Mouse (Mus musculus) heart, postnatal 0 days (tissue): ENCODE measurements at regions not wholly inside any gene's neighbourhood (a gene's known extent, or its start where the extent isn't known, plus 50 kb on each side); places are given as distances from the start of the nearest gene placed in this dataset.

Source experiments
- ATAC-seq: fragments of 200-750 bp; cut with Nextera tagmentation; 2 replicates; pipeline ENCODE4 v1.8.0; 2017; ENCODE audit warnings: low read depth, moderate number of reproducible peaks, moderate library complexity; ENCODE audit not compliant: insufficient read depth
- DNase-seq: peaks from one replicate; pipeline ENCODE4 v3.0.0-alpha.2; 2016; ENCODE audit warnings: low spot score
- H3K27ac ChIP-seq: fragments of 300-500 bp; sonication (generic); 2 replicates; pipeline ENCODE4 v1.5.1; 2014; ENCODE audit warnings: low read depth, mild to moderate bottlenecking
- H3K27me3 ChIP-seq: fragments of 300-500 bp; sonication (generic); 2 replicates; pipeline ENCODE4 v1.6.1; 2014; ENCODE audit warnings: low read length, mixed read lengths; ENCODE audit not compliant: control insufficient read depth, insufficient read depth
- H3K36me3 ChIP-seq: fragments of 300-500 bp; sonication (generic); replicated peaks from 2 replicates; pipeline ENCODE4 v1.6.1; 2014; ENCODE audit warnings: low read length, mixed read lengths; ENCODE audit not compliant: control insufficient read depth, insufficient read depth
- H3K4me1 ChIP-seq: fragments of 300-500 bp; sonication (generic); 2 replicates; pipeline ENCODE4 v1.6.1; 2014; ENCODE audit warnings: antibody characterized with exemption; ENCODE audit not compliant: control insufficient read depth, insufficient read depth
- H3K4me2 ChIP-seq: fragments of 300-500 bp; sonication (generic); 2 replicates; pipeline ENCODE4 v1.6.1; 2014; ENCODE audit warnings: low read depth, mild to moderate bottlenecking, low read length, moderate library complexity
- H3K4me3 ChIP-seq: fragments of 300-500 bp; sonication (generic); 2 replicates; pipeline ENCODE4 v1.5.1; 2014; ENCODE audit warnings: low read depth, low read length
- H3K9ac ChIP-seq: fragments of 300-500 bp; sonication (generic); replicated peaks from 2 replicates; pipeline ENCODE4 v1.6.1; 2014; ENCODE audit warnings: low read depth, low read length, mixed read lengths
- H3K9me3 ChIP-seq: fragments of 300-500 bp; sonication (generic); replicated peaks from 2 replicates; pipeline ENCODE4 v1.6.1; 2016; ENCODE audit warnings: low read length; ENCODE audit not compliant: control insufficient read depth
- CTCF ChIP-seq: IDR thresholded peaks from 2 replicates; pipeline ENCODE4 v1.5.1; 2016; ENCODE audit warnings: antibody characterized with exemption, control low read depth, low read depth
- EP300 ChIP-seq: IDR thresholded peaks from 2 replicates; pipeline ENCODE4 v1.6.1; 2016; ENCODE audit warnings: antibody characterized with exemption, low read depth
- whole genome bisulfite sequencing: fragments of 180-500 bp; shearing (Covaris S2); extraction: QIAGEN DNeasy Blood & Tissue Kit; methylation state at CpG from one replicate; pipeline ENCODE4 v1.1.7; 2014; 5-methylcytosine and 5-hydroxymethylcytosine counted together

- no peak for TF ChIP-seq EP300
- TF ChIP-seq CTCF = no peak
- H3K4me3 ChIP-seq = no peak overlapping the region
- no peak overlapping the region for H3K4me2 ChIP-seq
- DNase-seq (no peak), ATAC-seq (no peak)
- H3K27me3 ChIP-seq = no peaks in the 10 kb centered on the region
- H3K9ac ChIP-seq = no peak overlapping the region
- WGBS = 70% methylated on average over 3 of the region's 3 CpGs
- no peaks in the 10 kb centered on the region for H3K9me3 ChIP-seq
- no peaks in the 10 kb centered on the region for H3K36me3 ChIP-seq
- peaks cover 15% of the 10 kb centered on the region for H3K4me1 ChIP-seq
- H3K27ac ChIP-seq = peak overlapping the region; percentile 61
Observed at GRCm38 (mm10) chr13:5615327-5615726, 246.0 kb upstream of the Klf6 start.

DNA sequence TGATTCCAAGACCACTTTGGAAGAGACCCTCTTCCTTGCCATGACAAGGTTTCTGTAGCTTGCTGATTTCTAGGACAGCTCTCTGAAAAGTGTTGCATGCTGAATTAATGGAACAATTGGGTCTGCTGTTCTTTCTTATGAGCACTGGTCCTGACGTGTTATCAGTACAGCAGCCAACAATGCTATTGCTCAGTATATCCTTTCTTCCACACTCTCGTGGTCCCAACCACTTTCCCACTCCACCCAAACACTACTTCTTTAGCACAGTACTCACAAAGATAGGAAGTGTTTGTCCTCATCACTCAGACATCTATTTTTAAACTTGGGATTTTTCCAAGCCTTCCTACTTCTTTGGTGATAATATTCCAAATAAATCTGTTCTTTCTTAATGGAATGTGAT lies 233.2 kb upstream of the Klf6 start:
- H3K4me1 ChIP-seq = peaks cover 11% of the 10 kb centered on the region
- DNase-seq = no peak
- H3K9me3 ChIP-seq = no peaks in the 10 kb centered on the region
- peak overlapping the region; percentile 39 for H3K27ac ChIP-seq
- WGBS = 3% methylated on average over 2 of the region's 2 CpGs
- no peaks in the 10 kb centered on the region for H3K27me3 ChIP-seq
- TF ChIP-seq CTCF (no peak), EP300 (no peak)
- peak; percentile 57 for ATAC-seq
- H3K4me2 ChIP-seq = no peak overlapping the region
- H3K4me3 ChIP-seq = no peak overlapping the region
- H3K9ac ChIP-seq = no peak overlapping the region
- no peaks in the 10 kb centered on the region for H3K36me3 ChIP-seq

GRCm38 (mm10) chr13:5634960-5635359 lies 226.3 kb upstream of the Klf6 start:
- no peaks in the 10 kb centered on the region for H3K27me3 ChIP-seq
- peaks cover 5% of the 10 kb centered on the region; the same call in 1 of the 2 replicates for H3K4me1 ChIP-seq
- no peak overlapping the region for H3K9ac ChIP-seq
- TF ChIP-seq EP300 (no peak), CTCF (no peak)
- no peaks in the 10 kb centered on the region for H3K9me3 ChIP-seq
- H3K27ac ChIP-seq = no peak overlapping the region
- DNase-seq = no peak
- WGBS = 53% methylated on average over 2 of the region's 2 CpGs
- H3K36me3 ChIP-seq = no peaks in the 10 kb centered on the region
- no peak for ATAC-seq
- H3K4me3 ChIP-seq = no peak overlapping the region
- H3K4me2 ChIP-seq = no peak overlapping the region

DNA sequence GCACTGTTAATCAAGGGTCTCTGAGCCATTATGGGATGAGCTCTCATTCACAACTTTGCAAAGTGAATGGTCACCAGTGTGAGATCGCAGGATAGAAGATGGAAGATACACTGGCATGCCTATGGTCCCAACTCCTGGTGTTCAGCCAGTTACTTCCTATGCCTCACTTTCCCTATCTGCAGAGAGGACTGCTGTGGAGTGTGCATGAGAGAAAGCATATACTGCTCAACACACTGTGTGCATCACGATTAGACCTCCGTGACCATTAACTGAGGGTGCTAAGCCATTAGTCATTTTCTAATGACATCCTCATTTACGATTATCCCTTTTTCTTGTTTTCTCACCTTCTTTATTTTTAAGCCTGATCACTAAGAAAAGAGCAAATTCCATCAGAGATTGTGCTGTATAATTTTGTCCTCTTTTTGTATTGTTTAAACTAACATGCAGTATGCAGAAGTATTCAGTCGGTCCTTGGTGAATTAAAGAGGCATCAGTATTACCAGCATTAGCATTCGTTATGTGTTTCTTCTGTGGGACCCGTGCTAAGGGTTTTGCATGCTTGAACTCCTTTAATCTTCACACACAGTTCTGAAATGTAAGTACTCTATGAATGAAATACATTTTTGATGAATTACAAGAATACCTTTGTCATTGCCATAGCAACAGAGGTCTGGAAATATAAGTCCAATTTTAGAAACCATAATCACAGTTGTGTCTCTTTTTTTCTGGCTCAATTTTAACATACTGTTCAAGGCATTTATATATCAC lies 219.4 kb upstream of the Klf6 start:
- WGBS = 82% methylated on average over 7 of the region's 7 CpGs

DNA sequence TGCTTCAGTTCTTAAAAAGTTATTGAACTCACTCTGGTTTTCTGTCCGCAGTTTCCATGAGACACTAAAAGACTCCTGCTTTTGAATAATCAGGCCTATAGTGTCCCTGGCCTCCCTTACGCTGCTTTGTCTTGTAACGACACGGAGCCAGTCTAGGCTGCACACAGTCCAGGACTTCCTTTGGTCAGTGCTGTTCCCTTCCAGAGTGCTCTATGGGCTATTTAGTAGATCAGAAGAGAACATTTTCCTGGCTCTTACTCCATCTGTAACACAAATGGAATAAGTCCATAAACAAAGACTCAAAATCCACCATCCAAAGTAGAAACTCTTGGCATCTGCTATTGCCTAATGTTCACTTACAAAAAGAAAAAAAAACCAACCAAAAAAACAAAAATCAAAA lies 213.0 kb upstream of the Klf6 start:
- H3K9ac ChIP-seq = no peak overlapping the region
- no peak overlapping the region for H3K4me2 ChIP-seq
- H3K27me3 ChIP-seq = no peaks in the 10 kb centered on the region
- ATAC-seq (no peak), DNase-seq (no peak)
- H3K27ac ChIP-seq = no peak overlapping the region
- TF ChIP-seq CTCF = no peak
- no peak for TF ChIP-seq EP300
- H3K9me3 ChIP-seq = no peaks in the 10 kb centered on the region
- H3K4me3 ChIP-seq = no peak overlapping the region
- 85% methylated on average over 4 of the region's 4 CpGs for WGBS
- H3K36me3 ChIP-seq = no peaks in the 10 kb centered on the region
- no peaks in the 10 kb centered on the region for H3K4me1 ChIP-seq

More for the DNA sequence above, 219.4 kb upstream of the Klf6 start:
- H3K4me2 ChIP-seq = no peak overlapping the region
- no peak for DNase-seq
- no peak overlapping the region for H3K27ac ChIP-seq
- no peaks in the 10 kb centered on the region for H3K36me3 ChIP-seq
- H3K9me3 ChIP-seq = no peaks in the 10 kb centered on the region
- H3K27me3 ChIP-seq = no peaks in the 10 kb centered on the region
- H3K4me1 ChIP-seq = 0 out of 2 replicates have a peak, but pooled peaks cover 5% of the 10 kb centered on the region
- no peak overlapping the region for H3K4me3 ChIP-seq
- no peak for TF ChIP-seq CTCF
- TF ChIP-seq EP300 = no peak
- H3K9ac ChIP-seq = no peak overlapping the region
- ATAC-seq = no peak

GRCm38 (mm10) chr13:5657556-5657955 lies 203.7 kb upstream of the Klf6 start:
- TF ChIP-seq CTCF (no peak), EP300 (no peak)
- ATAC-seq (no peak), DNase-seq (no peak)
- Histone ChIP-seq H3K4me1 (no peaks in the 10 kb centered on the region), H3K27me3 (no peaks in the 10 kb centered on the region), H3K27ac (no peak overlapping the region), H3K36me3 (no peaks in the 10 kb centered on the region), H3K4me3 (no peak overlapping the region), H3K9ac (no peak overlapping the region), H3K9me3 (no peaks in the 10 kb centered on the region), H3K4me2 (no peak overlapping the region)
- 71% methylated on average over 5 of the region's 5 CpGs for WGBS
